Comparison of ENCODE assay signal across 2 mouse cellular contexts in the genomic region with DNA sequence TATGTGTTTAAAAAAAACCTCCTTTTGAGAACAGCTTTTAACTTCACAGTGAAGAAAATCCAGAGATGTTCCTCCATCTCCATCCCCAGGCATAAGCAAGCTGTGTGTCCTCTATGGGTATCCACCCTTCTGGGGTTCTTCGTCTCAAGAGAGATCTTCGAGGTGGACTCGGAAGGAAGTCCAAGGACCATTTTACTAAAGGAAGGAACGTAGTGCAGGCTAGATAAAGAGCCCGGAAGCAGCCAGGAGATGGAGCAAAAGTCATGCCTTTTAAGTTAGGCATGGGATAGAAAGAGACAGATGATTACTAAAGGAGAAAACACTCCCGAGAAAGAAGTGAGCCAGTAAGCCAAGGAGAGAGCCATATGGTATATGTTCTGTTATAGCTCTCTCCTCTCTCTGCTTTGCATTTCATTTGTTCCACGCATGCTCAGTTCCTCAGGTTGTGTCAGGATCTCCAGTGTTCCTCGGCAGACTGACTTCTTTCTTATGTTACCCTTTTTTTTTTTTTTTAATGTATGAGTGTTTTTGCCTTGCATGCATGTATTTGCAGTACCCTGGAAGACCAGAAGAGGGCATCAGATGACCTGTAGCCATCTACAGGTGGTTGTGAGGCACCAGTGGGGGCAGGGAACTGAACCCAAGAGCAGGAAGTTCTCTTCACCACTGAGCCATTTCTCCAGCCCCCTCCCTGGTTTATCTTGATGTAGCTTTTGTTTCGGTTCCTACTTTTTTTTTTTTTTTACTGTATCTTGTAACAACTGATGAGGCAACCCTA.
TF ChIP-seq lines count a peak whose summit lies in the region.

No protein-coding gene starts in this region.

TF ChIP-seq in MEL, 35 proteins besides CTCF, POLR2A, EP300 and RAD21 (continued from another document):
- TF ChIP-seq JUND (IDR thresholded peaks at IDR 0.05; ENCODE audit: low read depth, low read length) (peak; percentile 77; the same call in 1 of the 2 replicates), MYB (IDR thresholded peaks at IDR 0.05; ENCODE audit: low read depth, low read length) (no peak), GABPA (IDR thresholded peaks at IDR 0.05; ENCODE audit: low read depth, low read length) (no peak; the same call in 1 of the 2 replicates), ZMIZ1 (IDR thresholded peaks at IDR 0.05; ENCODE audit: low read depth, low read length) (no peak; the same call in 1 of the 2 replicates), NELFE (IDR thresholded peaks at IDR 0.05; ENCODE audit: low read depth, low read length) (peak; percentile 46; the same call in 1 of the 2 replicates), SIN3A (IDR thresholded peaks at IDR 0.05; ENCODE audit: low read length) (peak; percentile 90), KAT2A (conservative IDR thresholded peaks at IDR 0.05; ENCODE audit: low read depth, low read length) (peak; percentile 7; the same call in 1 of the 2 replicates), ZNF384 (IDR thresholded peaks at IDR 0.05; ENCODE audit: low read depth, low read length) (peak; percentile 99), ZKSCAN1 (IDR thresholded peaks at IDR 0.05; ENCODE audit: low read depth, low read length) (peak; percentile 60; the same call in 1 of the 2 replicates), MAZ (IDR thresholded peaks at IDR 0.05; ENCODE audit: low read depth, low read length) (peak; percentile 97), POLR2AphosphoS5 (IDR thresholded peaks at IDR 0.05; ENCODE audit: borderline replicate concordance, low read depth, low read length) (no peak), MXI1 (IDR thresholded peaks at IDR 0.05; ENCODE audit: low read depth, low read length) (peak; percentile 79), MAFK (IDR thresholded peaks at IDR 0.05; ENCODE audit: borderline replicate concordance, low read depth, low read length) (0 out of 2 replicates have a peak, but pooled peaks have one; percentile 48), TCF12 (IDR thresholded peaks at IDR 0.05; ENCODE audit: low read depth, low read length) (peak; percentile 74), ETS1 (IDR thresholded peaks at IDR 0.05; ENCODE audit: low read depth, low read length) (peak; percentile 95), USF1 (IDR thresholded peaks at IDR 0.05; ENCODE audit: low read depth, low read length) (peak; percentile 53), SMC3 (IDR thresholded peaks at IDR 0.05; ENCODE audit: low read depth, low read length) (peak; percentile 85), TBP (IDR thresholded peaks at IDR 0.05; ENCODE audit: low read depth, low read length) (peak; percentile 86), ELF1 (IDR thresholded peaks at IDR 0.05; ENCODE audit: low read depth, low read length) (peak; percentile 88), E2F4 (IDR thresholded peaks at IDR 0.05; ENCODE audit: borderline replicate concordance, low read depth, low read length) (0 out of 2 replicates have a peak, but pooled peaks have one; percentile 42), ZC3H11A (IDR thresholded peaks at IDR 0.05; ENCODE audit: low read depth, low read length) (peak; percentile 88), BHLHE40 (IDR thresholded peaks at IDR 0.05; ENCODE audit: borderline replicate concordance, low read depth, low read length) (peak; percentile 81), USF2 (IDR thresholded peaks at IDR 0.05; ENCODE audit: borderline replicate concordance in 1 of 2, insufficient read depth in 1 of 2, low read depth in 1 of 2, low read length in 2 of 2) (no peak), HCFC1 (IDR thresholded peaks at IDR 0.05; ENCODE audit: low read depth, low read length) (peak; percentile 73), TAL1 (IDR thresholded peaks at IDR 0.05; ENCODE audit: low read length) (no peak), NRF1 (IDR thresholded peaks at IDR 0.05; ENCODE audit: insufficient read depth, low read depth, low read length, poor library complexity, severe bottlenecking) (peak; percentile 63), MAX (IDR thresholded peaks at IDR 0.05; ENCODE audit: low read length) (peak; percentile 79)
TF ChIP-seq in MEL: peak in this region for 27.

TF ChIP-seq in myocyte, 11 proteins besides CTCF, POLR2A, EP300 and RAD21 (continued from another document):
- TF ChIP-seq SRF (IDR thresholded peaks at IDR 0.05; ENCODE audit: control insufficient read depth, insufficient read length, low read depth) (no peak), REST (IDR thresholded peaks at IDR 0.05; ENCODE audit: insufficient read depth, insufficient read length) (no peak)
